Mouse (Mus musculus) G1E (cell line): Measurements from ENCODE around the gene Stam.

Source experiments
- CTCF ChIP-seq: IDR thresholded peaks from 2 replicates; pipeline ENCODE4 v1.5.1; 2012; ENCODE audit warnings: low read depth, low read length, inconsistent platforms, mixed read lengths
- GATA1 ChIP-seq: IDR thresholded peaks from 2 replicates; pipeline ENCODE4 v1.6.1; 2012; ENCODE audit warnings: borderline replicate concordance, low read length, inconsistent platforms, mixed read lengths
- GATA2 ChIP-seq: IDR thresholded peaks from 2 replicates; pipeline ENCODE4 v1.6.1; 2012; ENCODE audit warnings: low read depth, low read length, inconsistent platforms, borderline replicate concordance
- POLR2AphosphoS5 ChIP-seq: IDR thresholded peaks from 2 replicates; pipeline ENCODE4 v1.6.1; 2012; ENCODE audit warnings: low read depth, low read length, inconsistent platforms; ENCODE audit not compliant: insufficient replicate concordance

- TF ChIP-seq CTCF (no peak), POLR2AphosphoS5 (no peak), GATA1 (no peak), GATA2 (no peak)
These were observed 18.7 kb upstream of the Stam start for GRCm38 (mm10) chr2:14055168-14055565.
